Mouse (Mus musculus): Measurements from ENCODE around the gene Clstn1. TPM values are rescaled to one million over a fixed set of nuclear protein-coding genes. Genes with fewer than 3 reads are reported as not detected.

Gene Clstn1
- 52.0 and 53.6 TPM in 2 replicates for polyA plus RNA-seq (2011; ENCODE audit: insufficient read length, low read depth, missing spikeins)

DNA sequence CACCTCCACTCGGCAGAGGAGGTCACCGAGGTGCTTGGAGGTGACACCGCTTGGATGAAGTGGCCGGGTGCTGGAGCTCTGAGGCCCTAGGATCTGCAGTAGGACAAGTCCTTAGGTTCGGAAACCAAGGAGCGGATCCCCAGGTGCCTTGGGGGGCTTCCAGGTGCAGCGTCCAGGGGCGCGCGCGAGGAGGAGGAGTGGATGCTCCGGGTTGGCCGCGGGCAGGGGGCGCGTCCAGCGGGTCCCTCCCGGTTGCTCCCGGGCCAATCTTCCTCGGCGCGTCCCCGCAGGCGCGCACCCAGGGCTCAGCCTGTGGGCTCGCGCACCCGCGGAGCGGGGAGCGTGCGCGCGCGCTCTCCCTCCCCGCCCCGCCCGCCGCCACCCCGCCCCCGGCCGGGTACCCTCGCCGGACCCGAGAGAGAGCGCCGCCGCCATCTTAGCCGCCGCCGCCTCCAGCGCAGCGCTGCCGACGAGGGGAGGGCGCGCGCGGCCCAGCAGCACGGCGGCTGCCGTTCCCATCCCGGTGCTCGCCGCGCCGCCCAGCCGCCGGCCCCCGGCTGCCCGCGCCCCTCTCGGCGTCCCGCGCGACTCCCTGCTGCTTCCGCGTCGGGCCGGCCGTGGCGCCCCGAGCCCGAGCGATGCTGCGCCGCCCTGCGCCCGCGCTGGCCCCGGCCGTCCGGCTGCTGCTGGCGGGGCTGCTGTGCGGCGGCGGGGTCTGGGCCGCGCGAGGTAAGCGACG lies at the start of gene Clstn1:
Gene Clstn1 (plus strand): TSS at position 425 of the 739 bp plus-strand sequence.
- Histone ChIP-seq H3K4me3 (ENCODE audit: insufficient read depth, low read length) (peak within 1 kb of the TSS; percentile 56), H3K27ac (ENCODE audit: insufficient read depth, low read length) (no peak within 1 kb of the TSS), H3K4me1 (ENCODE audit: control insufficient read depth, insufficient read depth, low read length) (0 out of 2 replicates have a peak, but pooled peaks cover 2% of the 10 kb centered on the region)
- TF ChIP-seq CTCF (IDR thresholded peaks at IDR 0.05; ENCODE audit: borderline replicate concordance, insufficient read depth, low read length) (no peak), POLR2A (IDR thresholded peaks at IDR 0.05; ENCODE audit: low read depth, low read length) (peak; percentile 53; the same call in 1 of the 2 replicates)

DNA sequence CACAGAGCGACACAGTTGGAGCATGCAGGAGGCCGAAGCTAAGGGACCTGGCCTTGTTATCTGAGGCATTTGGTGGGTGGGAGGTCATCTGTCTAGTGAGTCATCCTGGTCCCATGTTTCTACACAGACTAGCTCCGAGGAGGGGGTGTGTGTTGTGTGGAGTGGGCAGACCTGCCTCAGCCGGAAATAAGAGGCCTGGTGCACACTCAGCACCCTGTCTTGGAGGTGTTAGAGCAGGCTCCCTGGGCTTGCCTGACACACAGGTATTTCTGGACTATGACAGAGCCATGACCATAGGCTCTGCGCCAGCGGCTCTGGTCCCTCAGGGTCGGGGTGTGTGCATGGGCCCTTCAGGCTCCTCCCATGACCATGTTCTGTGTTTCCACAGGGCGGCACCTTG lies 46.8 kb upstream of the Clstn1 start:
- Histone ChIP-seq H3K4me1 (ENCODE audit: control insufficient read depth, insufficient read depth, low read length) (0 out of 2 replicates have a peak, but pooled peaks cover 4% of the 10 kb centered on the region), H3K27ac (ENCODE audit: insufficient read depth, low read length) (no peak overlapping the region), H3K4me3 (ENCODE audit: insufficient read depth, low read length) (no peak overlapping the region)
- no peak for TF ChIP-seq POLR2A (IDR thresholded peaks at IDR 0.05; ENCODE audit: low read depth, low read length)
- TF ChIP-seq CTCF (IDR thresholded peaks at IDR 0.05; ENCODE audit: borderline replicate concordance, insufficient read depth, low read length) = no peak

DNA sequence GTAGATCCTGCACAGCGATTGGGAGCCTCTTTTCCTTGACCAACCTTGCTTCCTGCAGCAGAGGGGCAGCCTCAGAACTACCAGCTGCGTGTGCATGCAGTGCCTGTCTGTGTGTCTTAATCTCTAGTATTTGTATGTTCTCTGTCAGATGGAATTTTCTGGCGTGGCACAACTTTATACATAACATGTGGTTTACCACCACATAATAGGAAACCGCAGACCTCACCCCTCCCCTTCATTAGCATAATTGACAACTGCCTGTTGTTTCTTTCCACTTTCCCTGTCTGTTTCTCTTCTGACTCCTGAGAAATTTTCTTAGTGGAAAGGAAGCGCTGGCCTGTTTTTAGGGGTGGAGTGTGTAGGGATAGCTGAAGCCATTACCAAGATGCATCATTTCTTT lies 44.3 kb upstream of the Clstn1 start:
- no peak overlapping the region for H3K27ac ChIP-seq (ENCODE audit: insufficient read depth, low read length)
- TF ChIP-seq CTCF (IDR thresholded peaks at IDR 0.05; ENCODE audit: borderline replicate concordance, insufficient read depth, low read length) = no peak
- TF ChIP-seq POLR2A (IDR thresholded peaks at IDR 0.05; ENCODE audit: low read depth, low read length) = no peak
- H3K4me3 ChIP-seq (ENCODE audit: insufficient read depth, low read length) = no peak overlapping the region
- 0 out of 2 replicates have a peak, but pooled peaks cover 4% of the 10 kb centered on the region for H3K4me1 ChIP-seq (ENCODE audit: control insufficient read depth, insufficient read depth, low read length)

DNA sequence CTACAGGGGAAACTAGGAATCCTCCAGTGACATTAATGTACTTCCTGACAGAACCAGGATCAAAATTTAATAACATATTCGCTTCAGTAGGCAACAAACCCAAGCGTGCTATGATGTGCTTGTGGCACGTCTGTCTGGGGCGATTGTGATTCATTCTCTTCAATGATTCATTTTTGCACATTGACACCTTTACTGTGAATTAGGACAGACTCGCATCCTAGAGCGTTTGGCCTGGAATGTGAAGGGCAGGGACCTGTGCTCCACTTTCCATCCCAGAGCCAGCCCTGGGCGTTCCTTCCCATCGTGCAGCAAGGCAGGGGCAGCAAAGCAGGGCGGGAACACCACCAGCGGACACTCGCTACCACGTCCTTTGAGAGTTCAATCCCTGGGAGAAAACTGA lies 43.8 kb upstream of the Clstn1 start:
- H3K4me1 ChIP-seq (ENCODE audit: control insufficient read depth, insufficient read depth, low read length) = 0 out of 2 replicates have a peak, but pooled peaks cover 4% of the 10 kb centered on the region
- TF ChIP-seq CTCF (IDR thresholded peaks at IDR 0.05; ENCODE audit: borderline replicate concordance, insufficient read depth, low read length) (no peak), POLR2A (IDR thresholded peaks at IDR 0.05; ENCODE audit: low read depth, low read length) (no peak)
- no peak overlapping the region for H3K27ac ChIP-seq (ENCODE audit: insufficient read depth, low read length)
- no peak overlapping the region for H3K4me3 ChIP-seq (ENCODE audit: insufficient read depth, low read length)

DNA sequence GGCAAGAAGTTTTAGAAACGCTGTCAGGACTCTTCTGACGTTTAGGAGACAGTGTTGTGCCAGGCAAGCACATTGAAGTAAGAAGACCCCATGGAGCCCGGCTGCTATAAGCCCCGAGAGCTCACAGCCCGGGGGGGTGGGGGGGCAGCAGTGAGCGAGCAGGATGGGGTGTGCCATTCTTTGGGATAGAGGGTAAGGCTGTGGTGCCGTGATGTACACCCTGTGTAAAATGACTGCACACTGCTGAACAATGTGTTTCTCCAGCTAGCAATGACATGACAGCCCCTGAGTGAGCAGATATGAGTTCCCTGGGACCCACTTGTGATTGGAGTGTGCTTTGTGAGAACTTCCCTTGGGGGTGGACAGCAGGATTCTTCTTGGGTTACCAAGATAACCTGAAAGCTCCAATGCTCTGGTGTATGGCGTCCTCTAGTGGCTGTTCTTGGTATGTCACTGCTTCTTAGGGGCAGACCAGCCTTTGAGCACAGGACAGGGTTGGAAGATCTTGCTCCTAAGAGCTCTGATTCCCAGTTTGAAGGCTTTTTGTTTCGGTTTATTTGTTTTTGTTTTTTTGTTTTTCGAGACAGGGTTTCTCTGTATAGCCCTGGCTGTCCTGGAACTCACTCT lies 43.2 kb upstream of the Clstn1 start:
- H3K27ac ChIP-seq (ENCODE audit: insufficient read depth, low read length) = no peak overlapping the region
- no peak overlapping the region for H3K4me3 ChIP-seq (ENCODE audit: insufficient read depth, low read length)
- H3K4me1 ChIP-seq (ENCODE audit: control insufficient read depth, insufficient read depth, low read length) = 0 out of 2 replicates have a peak, but pooled peaks cover 4% of the 10 kb centered on the region
- TF ChIP-seq CTCF (IDR thresholded peaks at IDR 0.05; ENCODE audit: borderline replicate concordance, insufficient read depth, low read length) = peak; percentile 77
- TF ChIP-seq POLR2A (IDR thresholded peaks at IDR 0.05; ENCODE audit: low read depth, low read length) = no peak

DNA sequence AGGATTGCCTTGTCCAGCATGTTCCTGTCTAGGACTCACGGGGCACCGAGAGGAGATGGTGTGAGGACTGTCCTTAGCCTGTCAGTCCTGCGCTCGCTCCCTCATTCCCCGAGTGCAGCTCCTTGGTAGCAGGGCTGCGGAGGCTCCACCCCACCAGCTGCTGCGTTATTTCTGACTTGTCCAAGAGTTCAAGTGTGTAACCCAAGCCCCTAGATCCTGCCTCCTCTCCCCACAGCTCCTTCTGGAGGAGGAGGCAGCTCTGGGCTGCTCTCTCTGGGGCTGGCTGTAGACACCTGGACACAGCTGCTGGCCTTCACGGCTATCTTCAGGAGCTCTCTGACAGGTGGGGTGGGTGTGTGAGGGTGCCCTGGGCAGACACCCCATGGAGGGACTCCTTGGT lies 41.4 kb upstream of the Clstn1 start:
- Histone ChIP-seq H3K27ac (ENCODE audit: insufficient read depth, low read length) (no peak overlapping the region), H3K4me3 (ENCODE audit: insufficient read depth, low read length) (no peak overlapping the region), H3K4me1 (ENCODE audit: control insufficient read depth, insufficient read depth, low read length) (0 out of 2 replicates have a peak, but pooled peaks cover 2% of the 10 kb centered on the region)
- TF ChIP-seq CTCF (IDR thresholded peaks at IDR 0.05; ENCODE audit: borderline replicate concordance, insufficient read depth, low read length) (no peak), POLR2A (IDR thresholded peaks at IDR 0.05; ENCODE audit: low read depth, low read length) (no peak)

DNA sequence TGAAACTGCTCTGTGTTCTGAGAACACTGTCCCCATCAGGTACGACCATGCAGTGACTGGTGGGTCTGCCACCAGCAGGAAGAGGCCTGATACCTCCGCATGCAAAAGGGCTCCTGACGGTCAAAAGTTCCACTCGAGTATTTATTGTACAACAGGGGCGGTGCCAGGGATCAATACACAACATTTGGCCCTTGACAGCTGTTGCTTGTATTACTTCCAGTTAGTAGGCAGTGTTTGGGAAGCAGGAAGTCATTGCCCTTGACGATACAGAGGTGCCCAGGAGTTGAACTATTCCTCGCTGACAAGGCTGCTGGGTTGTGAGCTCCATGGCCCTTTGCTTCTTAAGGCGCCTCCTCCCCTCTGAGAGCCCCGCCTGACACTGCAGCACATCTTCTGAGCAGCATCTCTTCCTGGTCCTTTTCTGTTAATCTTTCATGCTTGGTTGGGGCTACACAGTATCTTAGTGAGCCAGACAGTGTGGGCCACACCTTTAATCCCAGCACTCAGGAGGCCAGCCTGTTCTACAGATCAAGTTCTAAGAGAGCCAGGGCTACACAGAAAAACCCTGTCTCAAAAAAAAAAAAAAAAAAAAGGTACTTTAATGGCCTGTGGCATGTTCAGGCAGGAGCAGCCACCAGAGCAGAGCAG lies 39.3 kb upstream of the Clstn1 start:
- no peak for TF ChIP-seq CTCF (IDR thresholded peaks at IDR 0.05; ENCODE audit: borderline replicate concordance, insufficient read depth, low read length)
- TF ChIP-seq POLR2A (IDR thresholded peaks at IDR 0.05; ENCODE audit: low read depth, low read length) = no peak
- no peak overlapping the region for H3K27ac ChIP-seq (ENCODE audit: insufficient read depth, low read length)
- no peaks in the 10 kb centered on the region for H3K4me1 ChIP-seq (ENCODE audit: control insufficient read depth, insufficient read depth, low read length)
- H3K4me3 ChIP-seq (ENCODE audit: insufficient read depth, low read length) = no peak overlapping the region

DNA sequence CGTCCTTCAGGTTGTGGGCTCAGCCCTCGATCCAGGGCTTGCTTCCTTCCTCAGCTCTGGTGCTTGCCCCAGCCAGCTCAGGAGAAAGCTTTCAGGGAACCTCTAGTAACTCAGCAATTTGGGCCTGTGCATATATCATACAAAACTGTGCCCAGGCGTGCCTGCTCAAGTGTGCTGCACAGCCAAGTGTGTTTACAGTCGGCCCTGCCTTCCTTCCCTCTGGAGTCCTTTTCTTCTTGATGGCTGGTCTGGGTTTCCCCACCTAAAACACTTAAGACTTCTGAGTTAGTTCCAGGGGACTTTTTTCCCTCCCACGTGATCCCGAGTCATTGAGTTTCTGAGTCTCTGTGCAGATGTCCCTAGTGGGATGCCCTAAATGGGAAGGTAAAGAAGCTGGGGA lies 38.7 kb upstream of the Clstn1 start:
- TF ChIP-seq POLR2A (IDR thresholded peaks at IDR 0.05; ENCODE audit: low read depth, low read length) (no peak), CTCF (IDR thresholded peaks at IDR 0.05; ENCODE audit: borderline replicate concordance, insufficient read depth, low read length) (no peak)
- Histone ChIP-seq H3K4me3 (ENCODE audit: insufficient read depth, low read length) (no peak overlapping the region), H3K4me1 (ENCODE audit: control insufficient read depth, insufficient read depth, low read length) (no peaks in the 10 kb centered on the region), H3K27ac (ENCODE audit: insufficient read depth, low read length) (no peak overlapping the region)

DNA sequence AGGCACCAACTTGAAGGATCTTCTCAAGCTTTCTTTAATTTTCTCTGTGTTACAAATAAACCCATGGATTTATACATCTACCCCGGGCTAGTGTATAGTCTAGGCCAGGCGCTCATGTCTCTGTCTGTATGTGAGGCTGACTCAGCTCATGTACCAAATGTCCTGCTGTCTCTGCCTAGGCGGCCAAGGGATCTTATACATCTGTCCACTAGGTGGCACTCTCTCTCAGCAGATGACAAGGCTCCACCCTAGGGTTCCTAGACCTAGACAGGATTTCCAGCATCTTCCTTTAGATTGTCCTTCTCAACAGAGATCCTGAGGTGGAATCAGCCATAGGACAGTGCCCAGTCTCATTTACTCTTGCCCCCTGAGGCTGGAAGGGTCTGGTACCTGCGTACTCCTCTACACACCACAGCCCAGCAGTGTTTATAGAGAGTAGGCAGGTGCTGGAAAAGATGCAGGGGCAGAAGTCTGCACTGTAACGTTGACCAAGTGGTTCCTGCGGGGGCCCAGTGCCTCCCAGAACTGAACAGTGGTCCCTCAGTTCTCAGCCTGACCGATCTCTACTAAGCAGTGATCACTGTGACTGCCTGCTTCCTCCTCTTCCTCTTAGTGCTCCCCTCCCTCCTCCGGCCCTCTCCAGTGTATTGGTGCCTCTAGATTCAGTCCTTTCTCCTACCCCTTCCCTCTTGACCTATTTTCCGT lies 36.9 kb upstream of the Clstn1 start:
- Histone ChIP-seq H3K4me3 (ENCODE audit: insufficient read depth, low read length) (no peak overlapping the region), H3K27ac (ENCODE audit: insufficient read depth, low read length) (no peak overlapping the region), H3K4me1 (ENCODE audit: control insufficient read depth, insufficient read depth, low read length) (no peaks in the 10 kb centered on the region)
- peak; percentile 78; the same call in 1 of the 2 replicates for TF ChIP-seq CTCF (IDR thresholded peaks at IDR 0.05; ENCODE audit: borderline replicate concordance, insufficient read depth, low read length)
- TF ChIP-seq POLR2A (IDR thresholded peaks at IDR 0.05; ENCODE audit: low read depth, low read length) = no peak

All from embryonic fibroblast, embryonic 13.5 days (primary cell).